Mouse (Mus musculus) heart, postnatal 0 days (tissue): ENCODE measurements at regions not wholly inside any gene's neighbourhood (a gene's known extent, or its start where the extent isn't known, plus 50 kb on each side); places are given as distances from the start of the nearest gene placed in this dataset.

ENCODE experiments used
- ATAC-seq: fragments of 200-750 bp; cut with Nextera tagmentation; 2 replicates; pipeline ENCODE4 v1.8.0; 2017; ENCODE audit warnings: low read depth, moderate number of reproducible peaks, moderate library complexity; ENCODE audit not compliant: insufficient read depth
- DNase-seq: peaks from one replicate; pipeline ENCODE4 v3.0.0-alpha.2; 2016; ENCODE audit warnings: low spot score
- H3K27ac ChIP-seq: fragments of 300-500 bp; sonication (generic); 2 replicates; pipeline ENCODE4 v1.5.1; 2014; ENCODE audit warnings: low read depth, mild to moderate bottlenecking
- H3K27me3 ChIP-seq: fragments of 300-500 bp; sonication (generic); 2 replicates; pipeline ENCODE4 v1.6.1; 2014; ENCODE audit warnings: low read length, mixed read lengths; ENCODE audit not compliant: control insufficient read depth, insufficient read depth
- H3K36me3 ChIP-seq: fragments of 300-500 bp; sonication (generic); replicated peaks from 2 replicates; pipeline ENCODE4 v1.6.1; 2014; ENCODE audit warnings: low read length, mixed read lengths; ENCODE audit not compliant: control insufficient read depth, insufficient read depth
- H3K4me1 ChIP-seq: fragments of 300-500 bp; sonication (generic); 2 replicates; pipeline ENCODE4 v1.6.1; 2014; ENCODE audit warnings: antibody characterized with exemption; ENCODE audit not compliant: control insufficient read depth, insufficient read depth
- H3K4me2 ChIP-seq: fragments of 300-500 bp; sonication (generic); 2 replicates; pipeline ENCODE4 v1.6.1; 2014; ENCODE audit warnings: low read depth, mild to moderate bottlenecking, low read length, moderate library complexity
- H3K4me3 ChIP-seq: fragments of 300-500 bp; sonication (generic); 2 replicates; pipeline ENCODE4 v1.5.1; 2014; ENCODE audit warnings: low read depth, low read length
- H3K9ac ChIP-seq: fragments of 300-500 bp; sonication (generic); replicated peaks from 2 replicates; pipeline ENCODE4 v1.6.1; 2014; ENCODE audit warnings: low read depth, low read length, mixed read lengths
- H3K9me3 ChIP-seq: fragments of 300-500 bp; sonication (generic); replicated peaks from 2 replicates; pipeline ENCODE4 v1.6.1; 2016; ENCODE audit warnings: low read length; ENCODE audit not compliant: control insufficient read depth
- CTCF ChIP-seq: IDR thresholded peaks from 2 replicates; pipeline ENCODE4 v1.5.1; 2016; ENCODE audit warnings: antibody characterized with exemption, control low read depth, low read depth
- EP300 ChIP-seq: IDR thresholded peaks from 2 replicates; pipeline ENCODE4 v1.6.1; 2016; ENCODE audit warnings: antibody characterized with exemption, low read depth
- WGBS: fragments of 180-500 bp; shearing (Covaris S2); extraction: QIAGEN DNeasy Blood & Tissue Kit; methylation state at CpG from one replicate; pipeline ENCODE4 v1.1.7; 2014; 5-methylcytosine and 5-hydroxymethylcytosine counted together

DNA sequence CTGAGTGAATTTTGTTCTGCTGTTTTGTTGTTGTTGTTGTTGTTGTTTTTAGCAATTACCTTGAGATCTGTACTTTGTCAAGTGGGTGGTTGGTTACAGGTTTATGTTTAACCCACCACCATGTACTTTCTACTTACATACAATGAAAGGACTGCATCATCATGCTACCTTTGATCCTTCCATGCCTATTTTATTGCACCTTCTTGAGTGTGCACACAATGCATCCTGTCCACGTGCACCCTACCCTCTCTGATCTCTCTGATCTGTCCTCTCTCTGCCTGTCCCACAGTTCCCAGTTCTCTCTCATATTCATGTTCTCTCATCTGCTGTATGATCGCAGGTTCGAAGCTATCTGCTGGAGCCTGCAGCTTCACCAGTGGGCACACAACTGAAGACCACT lies 59.9 kb upstream of the Gas1 start:
- H3K4me1 ChIP-seq = no peaks in the 10 kb centered on the region
- H3K9me3 ChIP-seq = no peaks in the 10 kb centered on the region
- no peak for TF ChIP-seq CTCF
- no peaks in the 10 kb centered on the region for H3K36me3 ChIP-seq
- 83% methylated on average over 3 of the region's 3 CpGs for WGBS
- no peak overlapping the region for H3K27ac ChIP-seq
- ATAC-seq = no peak
- no peak for DNase-seq
- H3K27me3 ChIP-seq = no peaks in the 10 kb centered on the region
- H3K9ac ChIP-seq = no peak overlapping the region
- no peak overlapping the region for H3K4me3 ChIP-seq
- no peak overlapping the region for H3K4me2 ChIP-seq

GRCm38 (mm10) chr13:60242447-60243109 lies 65.4 kb upstream of the Gas1 start:
- no peak overlapping the region for H3K27ac ChIP-seq
- TF ChIP-seq EP300 (no peak), CTCF (no peak)

DNA sequence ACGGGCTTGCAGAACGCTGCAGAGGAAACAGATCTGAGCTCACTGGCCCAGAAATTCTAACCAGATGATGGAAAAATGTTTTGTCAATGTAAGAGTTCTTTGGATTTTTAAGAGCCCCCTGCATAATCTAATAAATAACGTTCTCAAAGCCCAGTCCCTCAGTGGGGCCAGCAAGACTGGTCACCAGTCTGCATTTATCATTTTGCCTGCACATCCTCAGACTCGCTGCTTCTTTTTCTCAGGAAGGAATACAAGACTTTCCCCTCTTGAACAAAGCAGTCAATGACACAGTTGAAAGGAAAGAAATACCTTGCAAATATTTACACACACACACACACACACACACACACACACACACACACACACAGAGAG lies 65.9 kb upstream of the Gas1 start:
- no peaks in the 10 kb centered on the region for H3K27me3 ChIP-seq
- no peak for DNase-seq
- H3K36me3 ChIP-seq = no peaks in the 10 kb centered on the region
- H3K27ac ChIP-seq = no peak overlapping the region
- 54% methylated on average over 4 of the region's 4 CpGs for WGBS
- no peak overlapping the region for H3K4me3 ChIP-seq
- no peak for TF ChIP-seq CTCF
- no peak for TF ChIP-seq EP300
- H3K9ac ChIP-seq = no peak overlapping the region
- no peak overlapping the region for H3K4me2 ChIP-seq
- H3K4me1 ChIP-seq = no peaks in the 10 kb centered on the region; the same call in 1 of the 2 replicates
- no peak for ATAC-seq
- no peaks in the 10 kb centered on the region for H3K9me3 ChIP-seq

More at GRCm38 (mm10) chr13:60242447-60243109, 65.4 kb upstream of the Gas1 start:
- no peaks in the 10 kb centered on the region for H3K9me3 ChIP-seq
- H3K4me2 ChIP-seq = no peak overlapping the region
- 47% methylated on average over 8 of the region's 8 CpGs for WGBS
- no peaks in the 10 kb centered on the region for H3K27me3 ChIP-seq
- DNase-seq (no peak), ATAC-seq (peak; percentile 24; the same call in 1 of the 2 replicates)
- H3K4me1 ChIP-seq = no peaks in the 10 kb centered on the region
- no peaks in the 10 kb centered on the region for H3K36me3 ChIP-seq
- H3K4me3 ChIP-seq = no peak overlapping the region
- no peak overlapping the region for H3K9ac ChIP-seq

- no peaks in the 10 kb centered on the region for H3K36me3 ChIP-seq
Measured at GRCm38 (mm10) chr13:60255162-60255561, 78.0 kb upstream of the Gas1 start.

GRCm38 (mm10) chr13:60255715-60256114 lies 78.5 kb upstream of the Gas1 start:
- H3K9me3 ChIP-seq = no peaks in the 10 kb centered on the region
- TF ChIP-seq CTCF = no peak
- no peak for TF ChIP-seq EP300
- WGBS = 61% methylated on average over 7 of the region's 7 CpGs
- no peak overlapping the region for H3K4me3 ChIP-seq
- H3K9ac ChIP-seq = no peak overlapping the region
- H3K27ac ChIP-seq = no peak overlapping the region
- no peaks in the 10 kb centered on the region for H3K4me1 ChIP-seq
- no peaks in the 10 kb centered on the region for H3K27me3 ChIP-seq
- DNase-seq = peak; percentile 7
- no peak for ATAC-seq
- H3K4me2 ChIP-seq = no peak overlapping the region
- no peaks in the 10 kb centered on the region for H3K36me3 ChIP-seq

More at GRCm38 (mm10) chr13:60255162-60255561, 78.0 kb upstream of the Gas1 start:
- H3K4me1 ChIP-seq = no peaks in the 10 kb centered on the region
- DNase-seq = no peak
- no peak overlapping the region for H3K27ac ChIP-seq
- H3K4me3 ChIP-seq = no peak overlapping the region
- H3K27me3 ChIP-seq = no peaks in the 10 kb centered on the region
- H3K4me2 ChIP-seq = no peak overlapping the region
- no peak for TF ChIP-seq EP300
- H3K9ac ChIP-seq = no peak overlapping the region
- WGBS = 52% methylated on average over 7 of the region's 7 CpGs
- no peak for ATAC-seq
- no peaks in the 10 kb centered on the region for H3K9me3 ChIP-seq

DNA sequence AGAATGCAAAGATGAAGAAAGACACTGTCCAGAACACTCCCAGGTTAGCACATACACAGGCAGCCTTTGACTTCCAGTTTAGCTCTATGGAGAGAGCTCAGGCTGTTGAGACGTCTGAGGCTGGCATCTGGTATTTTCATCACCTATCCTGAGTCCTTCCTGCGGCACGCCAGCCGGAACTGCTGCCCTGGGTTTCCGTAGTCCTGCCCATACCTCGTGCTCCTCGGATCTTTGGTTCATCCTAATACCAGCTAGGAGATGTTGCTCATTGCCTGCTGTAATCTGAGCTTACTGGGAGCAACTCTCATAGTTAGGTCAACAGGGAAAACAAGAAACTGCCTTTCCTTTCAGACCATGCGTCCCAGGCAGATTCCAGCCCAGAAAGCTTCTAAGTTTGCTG lies 79.8 kb upstream of the Gas1 start:
- no peak for ATAC-seq
- H3K27me3 ChIP-seq = no peaks in the 10 kb centered on the region
- H3K27ac ChIP-seq = no peak overlapping the region
- no peak for DNase-seq
- no peaks in the 10 kb centered on the region for H3K36me3 ChIP-seq
- no peak overlapping the region for H3K4me2 ChIP-seq
- H3K9me3 ChIP-seq = no peaks in the 10 kb centered on the region
- no peak overlapping the region for H3K4me3 ChIP-seq
- H3K9ac ChIP-seq = no peak overlapping the region
- TF ChIP-seq EP300 (no peak), CTCF (no peak)
- WGBS = 29% methylated on average over 8 of the region's 8 CpGs
- H3K4me1 ChIP-seq = no peaks in the 10 kb centered on the region
